Mouse (Mus musculus) embryonic facial prominence, embryonic 14.5 days (tissue): Measurements from ENCODE around the gene Crtap. TPM values are rescaled to one million over a fixed set of nuclear protein-coding genes. Genes with fewer than 3 reads are reported as not detected.
"Not testable (repeated sequence)": the region's sequence is repeated elsewhere in the genome, so short reads cannot be mapped to it uniquely, and the experiment has no call there.

Source experiments
- ATAC-seq: fragments of 200-750 bp; cut with Nextera tagmentation; 2 replicates; pipeline ENCODE4 v1.8.0; 2017; ENCODE audit warnings: low read depth, moderate number of reproducible peaks, moderate TSS enrichment
- DNase-seq: peaks from one replicate; pipeline ENCODE4 v3.0.0-alpha.2; 2015; ENCODE audit warnings: low spot score
- H3K27ac ChIP-seq: fragments of 300-500 bp; sonication (generic); replicated peaks from 2 replicates; pipeline ENCODE4 v1.5.1; 2014; ENCODE audit warnings: low read depth, mild to moderate bottlenecking, low read length, moderate library complexity
- H3K27me3 ChIP-seq: fragments of 300-500 bp; sonication (generic); replicated peaks from 2 replicates; pipeline ENCODE4 v1.6.1; 2014; ENCODE audit warnings: low read length; ENCODE audit not compliant: control insufficient read depth, insufficient read depth
- H3K36me3 ChIP-seq: fragments of 300-500 bp; sonication (generic); 2 replicates; pipeline ENCODE4 v1.6.1; 2014; ENCODE audit warnings: low read length, mixed read lengths; ENCODE audit not compliant: control insufficient read depth, insufficient read depth
- H3K4me1 ChIP-seq: fragments of 300-500 bp; sonication (generic); 2 replicates; pipeline ENCODE4 v1.6.1; 2014; ENCODE audit warnings: antibody characterized with exemption, low read length; ENCODE audit not compliant: control insufficient read depth, insufficient read depth
- H3K4me2 ChIP-seq: fragments of 300-500 bp; sonication (generic); 2 replicates; pipeline ENCODE4 v1.6.1; 2014; ENCODE audit warnings: low read depth, mild to moderate bottlenecking, low read length, moderate library complexity, mixed read lengths
- H3K4me3 ChIP-seq: fragments of 300-500 bp; sonication (generic); 2 replicates; pipeline ENCODE4 v1.5.1; 2014; ENCODE audit warnings: low read depth, mild to moderate bottlenecking, low read length
- H3K9ac ChIP-seq: fragments of 300-500 bp; sonication (generic); 2 replicates; pipeline ENCODE4 v1.6.1; 2014; ENCODE audit warnings: low read depth, mild to moderate bottlenecking, low read length, moderate library complexity, mixed read lengths
- H3K9me3 ChIP-seq: fragments of 300-500 bp; sonication (generic); 2 replicates; pipeline ENCODE4 v1.6.1; 2016; ENCODE audit warnings: low read length; ENCODE audit not compliant: control insufficient read depth
- WGBS: fragments of 180-500 bp; shearing (Covaris S2); extraction: QIAGEN DNeasy Blood & Tissue Kit; methylation state at CpG from one replicate; pipeline ENCODE4 v1.1.7; 2014; 5-methylcytosine and 5-hydroxymethylcytosine counted together
- polyA plus RNA-seq: library from polyadenylated mRNA; unstranded; fragments of >200 nt; fragmentation: Nextera tagmentation; extraction: Ambion mirVana; gene quantifications from 2 replicates; pipeline ENCODE4 v1.2.1, GENCODE M21; 2014

Gene Crtap
- polyA plus RNA-seq, 1 experiment from 2014 or later = 244 TPM

- no peaks in the 10 kb centered on the region for H3K27me3 ChIP-seq
- ATAC-seq (no peak), DNase-seq (no peak)
- no peak overlapping the region for H3K4me2 ChIP-seq
- H3K27ac ChIP-seq = no peak overlapping the region
- H3K4me3 ChIP-seq = no peak overlapping the region
- no peak overlapping the region for H3K9ac ChIP-seq
- H3K4me1 ChIP-seq = no peaks in the 10 kb centered on the region
- H3K9me3 ChIP-seq = no peaks in the 10 kb centered on the region
- WGBS = 86% methylated on average over 9 of the region's 12 CpGs
- H3K36me3 ChIP-seq = peaks cover 71% of the 10 kb centered on the region
Measured at GRCm38 (mm10) chr9:114379871-114380270, 10.6 kb downstream of the Crtap start.

DNA sequence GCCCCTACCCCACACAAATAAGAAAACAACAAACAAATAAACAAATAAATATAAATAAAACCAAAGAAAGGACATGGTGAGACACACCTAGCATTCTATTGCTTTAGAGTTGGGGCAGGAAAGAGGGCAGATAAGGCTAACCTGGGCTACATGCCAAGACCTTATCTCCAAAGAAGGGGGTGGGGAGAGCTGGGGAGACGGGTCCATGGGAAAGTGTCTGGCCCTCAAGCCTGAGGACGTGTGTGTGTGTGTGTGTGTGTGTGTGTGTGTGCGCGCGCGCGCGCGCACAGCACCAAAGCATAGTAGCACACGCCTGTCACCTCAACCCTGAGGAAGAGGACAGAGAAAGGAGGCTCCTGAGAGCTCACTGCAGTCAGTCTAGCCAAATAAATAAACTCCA lies 13.3 kb downstream of the Crtap start:
- Histone ChIP-seq H3K27ac (no peak overlapping the region), H3K9me3 (no peaks in the 10 kb centered on the region), H3K36me3 (peaks cover 49% of the 10 kb centered on the region), H3K4me1 (no peaks in the 10 kb centered on the region), H3K27me3 (no peaks in the 10 kb centered on the region), H3K4me3 (no peak overlapping the region), H3K4me2 (no peak overlapping the region), H3K9ac (no peak overlapping the region)
- DNase-seq (no peak), ATAC-seq (no peak)
- 94% methylated on average over 10 of the region's 10 CpGs for WGBS

DNA sequence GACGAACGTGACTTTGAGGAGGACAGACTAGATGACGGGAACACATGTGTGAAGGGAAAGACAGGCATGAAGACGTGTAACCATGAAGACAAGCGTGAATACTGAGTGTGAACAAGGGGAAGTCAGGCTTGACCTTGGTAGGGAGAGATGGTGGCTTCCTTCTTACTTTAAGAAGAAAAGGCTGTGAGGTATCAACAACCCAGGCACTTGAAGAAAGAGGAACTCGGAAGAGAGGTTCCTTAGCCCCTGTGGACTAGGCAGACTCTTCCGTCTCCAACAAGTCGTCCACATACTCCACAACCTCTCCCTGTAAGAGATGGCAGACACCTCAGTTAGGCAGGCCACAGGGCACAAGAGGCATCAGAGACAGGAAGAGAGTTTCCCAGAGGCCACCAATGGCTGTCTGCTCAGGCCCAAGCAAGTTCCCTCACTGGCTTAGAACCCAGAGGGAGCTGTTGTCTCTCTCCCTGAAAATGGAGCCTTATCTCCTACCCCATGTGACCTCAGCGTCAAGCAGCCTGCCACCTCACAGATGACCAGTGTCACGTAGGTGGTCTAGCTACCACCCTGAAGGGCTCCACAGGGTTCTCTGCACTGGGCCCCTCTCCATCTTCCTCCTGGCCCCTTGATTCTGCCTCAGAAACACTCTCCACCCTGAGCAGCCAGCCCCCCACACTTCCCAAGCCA lies 15.1 kb downstream of the Crtap start:
- Histone ChIP-seq H3K9me3 (no peaks in the 10 kb centered on the region), H3K27ac (no peak overlapping the region), H3K27me3 (no peaks in the 10 kb centered on the region), H3K4me1 (no peaks in the 10 kb centered on the region), H3K4me3 (no peak overlapping the region), H3K4me2 (no peak overlapping the region), H3K36me3 (peaks cover 40% of the 10 kb centered on the region), H3K9ac (no peak overlapping the region)
- WGBS = 93% methylated on average over 9 of the region's 10 CpGs
- DNase-seq = no peak
- ATAC-seq = no peak

GRCm38 (mm10) chr9:114371717-114372116 lies 18.8 kb downstream of the Crtap start:
- not testable (repeated sequence) for H3K9me3 ChIP-seq, H3K4me1 ChIP-seq, DNase-seq, H3K4me2 ChIP-seq, H3K27me3 ChIP-seq, H3K4me3 ChIP-seq, H3K9ac ChIP-seq, H3K27ac ChIP-seq, ATAC-seq
- peaks cover 12% of the 10 kb centered on the region for H3K36me3 ChIP-seq
- WGBS = 34% methylated on average over 5 of the region's 5 CpGs

DNA sequence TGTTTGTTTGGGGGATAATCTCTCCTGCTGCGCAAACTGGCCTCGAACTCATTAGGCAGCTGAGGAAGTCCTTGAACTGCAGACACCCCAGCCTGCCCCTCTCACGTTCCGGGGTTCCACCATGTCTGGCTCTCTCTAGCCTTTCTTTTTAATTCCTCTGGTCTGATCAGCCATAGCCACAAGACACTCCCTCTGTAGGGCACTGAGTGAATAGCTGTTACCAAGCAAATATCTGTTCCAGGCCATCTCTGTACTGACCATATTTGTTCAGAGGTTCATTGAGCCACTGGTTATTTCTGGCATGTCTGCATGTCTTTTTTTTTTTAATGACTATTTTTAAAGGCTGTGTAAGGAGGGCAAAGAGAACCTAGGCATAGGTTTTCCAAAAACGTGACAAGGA lies 21.1 kb downstream of the Crtap start:
- H3K27ac ChIP-seq, DNase-seq, H3K4me3 ChIP-seq, H3K9ac ChIP-seq, H3K9me3 ChIP-seq, H3K4me2 ChIP-seq, H3K36me3 ChIP-seq, H3K27me3 ChIP-seq, ATAC-seq, H3K4me1 ChIP-seq: not testable (repeated sequence)
- WGBS = 58% methylated on average over 5 of the region's 5 CpGs

DNA sequence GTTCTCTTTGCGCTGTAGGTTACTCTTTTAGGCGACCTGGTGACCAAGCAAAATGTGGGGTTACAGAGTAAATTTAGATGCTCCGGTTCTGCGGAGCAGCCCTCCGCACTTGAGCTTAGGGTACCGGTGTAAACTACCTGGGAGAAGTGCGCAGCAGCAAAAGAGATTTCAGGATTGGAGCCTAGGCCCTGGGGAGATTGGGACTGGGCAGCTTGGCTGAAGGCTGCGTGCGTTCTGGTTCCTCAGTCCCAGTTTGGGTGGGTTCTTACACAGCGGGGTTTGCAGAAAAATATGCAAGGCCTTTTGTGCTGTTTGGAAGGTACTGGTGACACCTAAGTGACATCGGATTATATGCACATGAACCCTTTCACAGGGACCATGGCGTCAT lies 22.0 kb downstream of the Crtap start:
- peak overlapping the region; percentile 54 for H3K4me3 ChIP-seq
- ATAC-seq (peak; percentile 39), DNase-seq (no peak)
- H3K9ac ChIP-seq = peak overlapping the region; percentile 63
- H3K9me3 ChIP-seq = no peaks in the 10 kb centered on the region
- no peaks in the 10 kb centered on the region for H3K4me1 ChIP-seq
- H3K36me3 ChIP-seq = no peaks in the 10 kb centered on the region
- 11% methylated on average over 12 of the region's 12 CpGs for WGBS
- no peaks in the 10 kb centered on the region for H3K27me3 ChIP-seq
- peak overlapping the region; percentile 93 for H3K4me2 ChIP-seq
- no peak overlapping the region for H3K27ac ChIP-seq

DNA sequence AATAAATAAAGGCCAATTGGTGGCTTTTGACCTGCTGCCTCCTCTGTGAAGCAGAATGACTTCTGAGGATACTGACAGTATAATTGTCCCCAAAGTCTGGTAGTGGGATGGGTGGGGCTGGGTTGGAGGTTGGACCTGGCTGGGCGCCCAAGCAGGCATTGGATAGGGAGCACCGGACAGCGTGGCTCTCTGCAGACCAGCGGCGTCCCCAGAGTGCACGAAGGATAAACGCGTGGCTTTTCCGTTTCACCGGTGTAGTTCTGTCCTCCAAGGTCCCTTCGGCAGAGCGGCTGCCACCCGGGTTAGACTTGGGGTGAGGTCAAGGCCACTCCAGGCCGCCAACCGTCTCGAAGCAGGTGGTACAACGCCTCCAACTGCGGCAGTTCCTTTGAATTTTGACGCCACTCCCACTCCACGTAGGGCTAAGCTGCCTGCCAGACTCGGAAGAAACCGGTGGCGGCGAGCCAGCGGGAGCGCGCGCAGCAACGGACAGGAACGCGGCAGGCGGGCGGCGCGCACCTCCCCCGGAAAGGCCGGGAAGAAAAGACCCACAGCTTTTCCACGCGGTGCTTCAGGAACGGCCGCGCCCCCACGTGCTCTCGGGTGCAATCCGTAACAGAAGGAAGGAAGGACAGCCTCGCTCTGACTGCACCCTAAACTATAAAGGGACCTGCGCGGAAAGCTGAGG lies 22.5 kb downstream of the Crtap start:
- H3K27me3 ChIP-seq = no peaks in the 10 kb centered on the region
- no peaks in the 10 kb centered on the region for H3K36me3 ChIP-seq
- WGBS = 1% methylated on average over 48 of the region's 48 CpGs
- DNase-seq (peak; percentile 90), ATAC-seq (peak; percentile 85)
- H3K9me3 ChIP-seq = no peaks in the 10 kb centered on the region
- H3K4me3 ChIP-seq = peak overlapping the region; percentile 54
- H3K4me1 ChIP-seq = no peaks in the 10 kb centered on the region
- H3K9ac ChIP-seq = peak overlapping the region; percentile 63
- H3K4me2 ChIP-seq = peak overlapping the region; percentile 93
- no peak overlapping the region for H3K27ac ChIP-seq

GRCm38 (mm10) chr9:114329855-114330254 lies 60.6 kb downstream of the Crtap start, which contains the start of gene Bcl2a1c:
TSS of gene Bcl2a1c (plus strand) at chr9:114330135.
- not testable (repeated sequence) for DNase-seq, H3K27ac ChIP-seq
- WGBS = 81% methylated on average over 9 of the region's 9 CpGs

GRCm38 (mm10) chr9:114328332-114328731 lies 62.1 kb downstream of the Crtap start:
- H3K4me2 ChIP-seq, H3K4me1 ChIP-seq, H3K9me3 ChIP-seq, H3K36me3 ChIP-seq, H3K27me3 ChIP-seq, DNase-seq, H3K9ac ChIP-seq, H3K27ac ChIP-seq, ATAC-seq, H3K4me3 ChIP-seq: not testable (repeated sequence)

More at GRCm38 (mm10) chr9:114329855-114330254, 60.6 kb downstream of the Crtap start, which contains the start of gene Bcl2a1c:
- not testable (repeated sequence) for H3K9me3 ChIP-seq, H3K4me2 ChIP-seq, H3K36me3 ChIP-seq, ATAC-seq, H3K9ac ChIP-seq, H3K4me1 ChIP-seq, H3K4me3 ChIP-seq, H3K27me3 ChIP-seq
